Mouse (Mus musculus): ENCODE results near the gene Tcf12.

Tcf12 gene

GRCm38 (mm10) chr9:72111622-72112550 is at the start of gene Tcf12:
Gene Tcf12 (minus strand): TSS chr9:72111871.
- peak; percentile 88 for DNase-seq

- no peak for DNase-seq
Observed at GRCm38 (mm10) chr9:72158392-72158791, 46.7 kb upstream of the Tcf12 start.

- no peak for DNase-seq
Observed at GRCm38 (mm10) chr9:72157091-72157490, 45.4 kb upstream of the Tcf12 start.

- peak; percentile 7 for DNase-seq
Observed at GRCm38 (mm10) chr9:72155250-72156138, 43.8 kb upstream of the Tcf12 start.

- no peak for DNase-seq
Observed at GRCm38 (mm10) chr9:72144148-72144547, 32.5 kb upstream of the Tcf12 start.

GRCm38 (mm10) chr9:72137899-72138298 is 26.2 kb upstream of the Tcf12 start:
- no peak for DNase-seq

- DNase-seq, result no peak
Observed at GRCm38 (mm10) chr9:72133772-72134245, 22.1 kb upstream of the Tcf12 start.

GRCm38 (mm10) chr9:72133089-72133771 is 21.6 kb upstream of the Tcf12 start:
- DNase-seq, result peak; percentile 88

- no peak for DNase-seq
Observed at GRCm38 (mm10) chr9:72132728-72133088, 21.0 kb upstream of the Tcf12 start.

GRCm38 (mm10) chr9:72129884-72130283 is 18.2 kb upstream of the Tcf12 start:
- no peak for DNase-seq

- DNase-seq, result no peak
Observed at GRCm38 (mm10) chr9:72125442-72125841, 13.8 kb upstream of the Tcf12 start.

GRCm38 (mm10) chr9:72118490-72118889 is 6.8 kb upstream of the Tcf12 start:
- DNase-seq, result no peak

- peak; percentile 76 for DNase-seq
Observed at GRCm38 (mm10) chr9:72111004-72111621, 558 bp downstream of the Tcf12 start.

GRCm38 (mm10) chr9:72110627-72111003 is 1.1 kb downstream of the Tcf12 start:
- DNase-seq, result peak; percentile 68

- no peak for DNase-seq
Observed at GRCm38 (mm10) chr9:72103471-72103870, 8.2 kb downstream of the Tcf12 start.

GRCm38 (mm10) chr9:72099945-72100685 is 11.6 kb downstream of the Tcf12 start:
- peak; percentile 42 for DNase-seq

- DNase-seq, result peak; percentile 52
Observed at GRCm38 (mm10) chr9:72098056-72098455, 13.6 kb downstream of the Tcf12 start.

- peak; percentile 49 for DNase-seq
Observed at GRCm38 (mm10) chr9:72097083-72097482, 14.6 kb downstream of the Tcf12 start.

- DNase-seq, result no peak
Observed at GRCm38 (mm10) chr9:72094675-72095074, 17.0 kb downstream of the Tcf12 start.

- DNase-seq, result no peak
Observed at GRCm38 (mm10) chr9:72092191-72092590, 19.5 kb downstream of the Tcf12 start.

- no peak for DNase-seq
Observed at GRCm38 (mm10) chr9:72088893-72089611, 22.6 kb downstream of the Tcf12 start.
